ENCODE assay signal across 8 mouse cellular contexts in the genomic region with DNA sequence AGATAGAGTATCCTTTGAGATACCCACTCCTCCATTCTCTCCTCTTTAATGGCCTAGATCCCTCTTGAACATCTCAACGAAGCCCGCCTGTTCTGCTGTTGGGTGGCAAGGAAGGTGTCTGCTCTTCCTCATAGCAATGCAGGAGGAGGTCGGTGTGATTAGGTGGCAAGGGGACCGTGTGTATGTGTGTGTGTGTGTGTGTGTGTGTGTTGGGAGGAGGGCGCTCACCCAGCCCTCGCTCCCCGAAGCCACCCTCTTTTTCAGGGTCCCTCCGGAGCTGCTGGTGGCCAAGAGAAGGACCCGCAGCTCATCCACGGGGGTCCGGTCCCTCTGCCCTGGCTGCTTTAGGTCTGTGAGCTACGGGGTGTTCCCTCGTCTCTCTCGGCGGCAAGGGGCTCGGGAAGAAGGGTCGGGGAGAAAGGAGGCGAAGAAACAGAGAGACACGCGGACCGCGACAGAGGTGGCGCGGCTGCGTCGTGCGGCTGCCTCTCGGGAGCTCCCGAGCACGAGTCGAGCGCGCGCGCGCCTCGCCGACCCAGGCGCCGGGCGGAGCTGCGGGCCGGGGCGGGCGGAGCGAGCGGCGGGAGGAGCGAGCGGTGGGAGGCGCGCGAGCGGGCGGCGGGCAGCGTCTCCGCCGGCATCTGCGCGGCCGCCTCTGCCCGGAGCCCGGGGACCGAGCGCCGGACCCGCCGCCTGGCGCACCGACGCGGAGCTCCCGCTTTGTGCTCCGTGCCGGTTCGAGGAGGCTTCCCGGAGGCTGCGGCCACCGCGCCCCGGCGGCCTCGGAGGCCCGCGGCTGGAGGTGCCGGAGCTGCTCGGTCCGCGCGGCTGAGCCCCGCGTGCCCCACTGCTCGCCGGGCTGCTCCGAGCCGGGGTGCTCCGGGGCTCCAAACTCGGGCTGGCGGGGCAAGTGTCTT. TPM values are rescaled to one million over a fixed set of nuclear protein-coding genes. Genes with fewer than 3 reads are reported as not detected.
DNase-seq lines count a peak whose midpoint lies in the region; ATAC-seq and TF ChIP-seq lines count a peak whose summit lies in the region.

A gene (plus strand): TSS at position 547 of the 917 bp plus-strand sequence.

- ATAC-seq in hematopoietic stem cell, adult 5-6 weeks (replicated peaks in 1 of 2; ENCODE audit: insufficient read depth in 1 of 2, low FRiP score in 2 of 2, low TSS enrichment in 1 of 2, low read depth in 1 of 2, poor library complexity in 2 of 2, severe bottlenecking in 2 of 2): peak; percentile 13 to 40; a peak in 2 of 4 replicates

- TF ChIP-seq CTCF in cerebellum, adult 2 months (IDR thresholded peaks at IDR 0.05; ENCODE audit: borderline replicate concordance, insufficient read depth, low read depth, low read length): no peak

- TF ChIP-seq POLR2A in cerebellum, adult 2 months (IDR thresholded peaks at IDR 0.05; ENCODE audit: borderline replicate concordance, insufficient read depth, low read length): peak; percentile 93

- DNase-seq in Muller cell, postnatal 12 days (ENCODE audit: inconsistent ontology term): peak; percentile 89
- peak; percentile 83 to 87 for DNase-seq in cerebellum, adult 2 months
- peak in 1 of 2 experiments; percentile 74 for DNase-seq in frontal cortex, adult 2 months (ENCODE audit: extremely low spot score in 1 of 2, low spot score in 1 of 2)
- DNase-seq in layer of hippocampus, adult 9-11 months: peak; percentile 84
- peak; percentile 82 for DNase-seq in lung, postnatal 10 days
- DNase-seq in ovary, postnatal 14 days (ENCODE audit: low spot score): peak; percentile 65
- peak; percentile 88 for DNase-seq in thymus, postnatal 14 days

- H3K4me3 ChIP-seq in cerebellum, adult 2 months (replicated peaks; ENCODE audit: insufficient read depth, low read depth, low read length): peak within 1 kb of the TSS; percentile 100

- peak within 1 kb of the TSS; percentile 93 for H3K27ac ChIP-seq in cerebellum, adult 2 months (ENCODE audit: insufficient read depth, low read length)

- WGBS in cerebellum, adult 2 months: 1% methylated on average over 93 of the region's 100 CpGs

- H3K27me3 ChIP-seq in cerebellum, adult 2 months (ENCODE audit: control insufficient read depth, insufficient read depth, low read length): no peaks in the 10 kb centered on the region

- peaks cover 7% of the 10 kb centered on the region; the same call in 1 of the 2 replicates for H3K4me1 ChIP-seq in cerebellum, adult 2 months (ENCODE audit: control insufficient read depth, insufficient read depth, low read length)

RNA-seq across cellular contexts. Expression of the gene that starts here (rescaled TPM):
- polyA plus RNA-seq in cerebellum, adult 2 months (2012; rRNA removed): 166 TPM in 2 replicates
- polyA plus RNA-seq in frontal cortex, adult 2 months (2012; rRNA removed): 196 and 211 TPM in 2 replicates
- 32.5 and 34.0 TPM in 2 replicates for total RNA-seq in hematopoietic stem cell, adult 5-6 weeks (2017)
